Mouse (Mus musculus): ENCODE results near the gene Cars. TPM values are rescaled to one million over a fixed set of nuclear protein-coding genes. Genes with fewer than 3 reads are reported as not detected.

Cars gene
- polyA plus RNA-seq, 1 experiment = 14.5 TPM

DNA sequence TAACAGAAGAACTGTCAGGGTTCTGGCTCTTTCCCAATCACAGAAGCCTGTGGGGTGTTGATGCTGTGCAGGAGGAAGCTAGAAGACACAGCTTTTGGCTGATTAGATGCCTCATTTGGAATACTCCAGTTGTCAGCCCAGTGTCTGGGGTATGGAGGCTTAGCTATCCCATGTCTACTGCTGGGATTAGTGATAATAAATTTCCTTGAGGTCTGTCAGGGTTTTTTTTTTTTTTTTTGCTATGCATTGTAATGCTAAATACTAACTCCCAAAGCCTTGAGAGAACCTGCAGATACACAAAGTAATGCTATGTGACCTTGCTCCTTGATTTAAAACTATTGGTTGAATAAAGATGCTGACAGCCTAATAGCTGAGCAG lies 88.6 kb downstream of the Cars start:
- Histone ChIP-seq H3K4me1 (ENCODE audit: control insufficient read depth, insufficient read depth, low read length) (no peaks in the 10 kb centered on the region; the same call in 1 of the 2 replicates), H3K36me3 (ENCODE audit: control insufficient read depth, insufficient read depth, low read length) (peaks cover under 1% of the 10 kb centered on the region; the same call in 1 of the 2 replicates), H3K4me3 (ENCODE audit: control insufficient read depth, low read depth, low read length) (no peak overlapping the region), H3K27ac (ENCODE audit: control insufficient read depth, insufficient read depth, low read depth, low read length) (no peak overlapping the region), H3K27me3 (ENCODE audit: control insufficient read depth, insufficient read depth, low read length) (no peaks in the 10 kb centered on the region)
- TF ChIP-seq POLR2A (IDR thresholded peaks at IDR 0.05; ENCODE audit: control insufficient read depth, low read depth, low read length) (no peak), CTCF (IDR thresholded peaks at IDR 0.05; ENCODE audit: control insufficient read depth, insufficient read depth, insufficient replicate concordance, low read depth, low read length) (no peak)

DNA sequence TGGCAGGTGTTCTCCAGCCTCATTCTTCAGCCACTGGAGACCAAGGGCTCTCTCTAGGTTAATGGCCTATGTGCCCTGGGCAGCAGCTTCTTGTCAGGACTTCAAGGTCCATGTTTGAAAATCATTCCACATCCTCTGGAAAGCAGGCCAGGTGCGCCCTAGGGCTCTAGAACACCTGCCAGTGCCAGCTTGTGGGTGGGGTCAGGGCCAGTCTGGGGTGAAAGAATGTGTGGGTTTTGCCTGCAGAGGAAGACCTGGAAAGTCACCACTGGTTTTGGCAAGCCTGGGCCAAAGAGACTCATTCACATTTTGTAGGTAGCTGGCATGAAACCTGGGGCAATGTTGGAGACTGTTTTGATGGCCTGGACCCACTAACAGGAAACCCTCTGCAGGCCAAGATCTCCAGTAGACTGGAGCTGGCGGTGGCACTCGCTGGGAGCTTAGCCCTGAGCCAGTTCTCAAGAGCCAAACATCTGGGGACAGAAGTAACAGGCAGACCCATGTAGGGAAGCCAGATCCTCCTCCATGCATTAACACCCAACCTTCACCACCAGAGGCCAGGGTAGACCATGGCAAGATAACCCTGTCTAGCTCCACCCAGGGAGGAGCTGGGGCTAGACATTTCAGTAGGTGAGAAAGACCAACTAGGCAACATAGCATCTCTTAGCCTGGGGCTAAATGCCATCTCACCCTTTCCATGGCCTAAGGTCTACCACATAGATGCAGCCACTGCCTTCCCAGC lies 89.1 kb downstream of the Cars start:
- H3K27me3 ChIP-seq (ENCODE audit: control insufficient read depth, insufficient read depth, low read length) = no peaks in the 10 kb centered on the region
- TF ChIP-seq POLR2A (IDR thresholded peaks at IDR 0.05; ENCODE audit: control insufficient read depth, low read depth, low read length) (no peak), CTCF (IDR thresholded peaks at IDR 0.05; ENCODE audit: control insufficient read depth, insufficient read depth, insufficient replicate concordance, low read depth, low read length) (no peak)
- no peaks in the 10 kb centered on the region for H3K36me3 ChIP-seq (ENCODE audit: control insufficient read depth, insufficient read depth, low read length)
- no peak overlapping the region for H3K4me3 ChIP-seq (ENCODE audit: control insufficient read depth, low read depth, low read length)
- no peak overlapping the region for H3K27ac ChIP-seq (ENCODE audit: control insufficient read depth, insufficient read depth, low read depth, low read length)
- H3K4me1 ChIP-seq (ENCODE audit: control insufficient read depth, insufficient read depth, low read length) = no peaks in the 10 kb centered on the region; the same call in 1 of the 2 replicates

DNA sequence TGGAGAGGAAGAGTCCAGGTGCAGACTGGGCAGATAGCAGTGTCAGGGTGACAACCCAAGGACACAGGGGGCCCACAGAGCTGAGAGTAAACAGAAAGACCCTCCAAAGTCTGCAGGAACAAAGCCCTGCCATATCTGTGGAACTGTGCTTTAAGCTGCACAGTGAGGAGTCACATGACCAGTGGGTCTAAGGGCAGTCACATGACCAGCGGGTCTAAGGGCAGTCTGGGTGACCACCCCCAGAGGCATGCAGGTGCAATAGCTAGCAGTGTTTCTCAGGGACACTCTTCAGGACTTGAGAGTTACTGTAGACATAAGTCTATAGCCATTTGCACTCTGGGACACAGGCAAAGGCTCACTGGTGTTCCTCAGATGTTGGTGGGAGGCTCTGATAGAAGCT lies 90.3 kb downstream of the Cars start:
- no peak overlapping the region for H3K27ac ChIP-seq (ENCODE audit: control insufficient read depth, insufficient read depth, low read depth, low read length)
- no peaks in the 10 kb centered on the region for H3K27me3 ChIP-seq (ENCODE audit: control insufficient read depth, insufficient read depth, low read length)
- no peak for TF ChIP-seq POLR2A (IDR thresholded peaks at IDR 0.05; ENCODE audit: control insufficient read depth, low read depth, low read length)
- TF ChIP-seq CTCF (IDR thresholded peaks at IDR 0.05; ENCODE audit: control insufficient read depth, insufficient read depth, insufficient replicate concordance, low read depth, low read length) = no peak
- no peaks in the 10 kb centered on the region; the same call in 1 of the 2 replicates for H3K4me1 ChIP-seq (ENCODE audit: control insufficient read depth, insufficient read depth, low read length)
- no peak overlapping the region for H3K4me3 ChIP-seq (ENCODE audit: control insufficient read depth, low read depth, low read length)
- H3K36me3 ChIP-seq (ENCODE audit: control insufficient read depth, insufficient read depth, low read length) = no peaks in the 10 kb centered on the region

Other genes starting within 250 kb of the Cars start
- 41.7 and 45.9 TPM in 2 replicates for gene Cdkn1c, start 139.0 kb downstream of the Cars start, polyA plus RNA-seq (2012; rRNA removed)
- 38.0 and 41.9 TPM in 2 replicates for gene Slc22a18, start 126.4 kb downstream of the Cars start, polyA plus RNA-seq (2012; rRNA removed)
- gene Phlda2, start 96.9 kb downstream of the Cars start, polyA plus RNA-seq (2012; rRNA removed) = 0.35 and 0.40 TPM in 2 replicates
- 57.5 and 60.3 TPM in 2 replicates for gene Nap1l4, start 51.0 kb downstream of the Cars start, polyA plus RNA-seq (2012; rRNA removed)
- not detected in 2 replicates for gene Tnfrsf26, start 28.6 kb upstream of the Cars start, polyA plus RNA-seq (2012; rRNA removed)
- gene Tnfrsf22, start 49.6 kb upstream of the Cars start, polyA plus RNA-seq (2012; rRNA removed) = 0.87 and 0.88 TPM in 2 replicates
- gene Tnfrsf23, start 85.8 kb upstream of the Cars start, polyA plus RNA-seq (2012; rRNA removed) = 0.60 and 0.63 TPM in 2 replicates
- 7.9 and 8.4 TPM in 2 replicates for gene Osbpl5, start 156.9 kb upstream of the Cars start, polyA plus RNA-seq (2012; rRNA removed)
- not detected in 2 replicates for gene Mrgprg, start 166.9 kb upstream of the Cars start, polyA plus RNA-seq (2012; rRNA removed)
- 0.11 and 0.18 TPM in 2 replicates for gene Mrgpre, start 184.4 kb upstream of the Cars start, polyA plus RNA-seq (2012; rRNA removed)
- gene Nadsyn1, start 222.8 kb upstream of the Cars start, polyA plus RNA-seq (2012; rRNA removed) = 11.4 and 12.1 TPM in 2 replicates
- 42.3 and 42.9 TPM in 2 replicates for gene Dhcr7, start 223.1 kb upstream of the Cars start, polyA plus RNA-seq (2012; rRNA removed)